Mouse (Mus musculus) granulocyte monocyte progenitor cell, adult 5-6 weeks (primary cell): ENCODE measurements around the gene Olfr1233. TPM values are rescaled to one million over a fixed set of nuclear protein-coding genes. Genes with fewer than 3 reads are reported as not detected.

Source experiments
- ATAC-seq: replicated peaks from 2 replicates; pipeline ENCODE4 v1.8.0; 2016; ENCODE audit warnings: mild to moderate bottlenecking, moderate TSS enrichment, inconsistent platforms; ENCODE audit not compliant: poor library complexity, severe bottlenecking
- total RNA-seq, 2 experiments: library from RNA; stranded (forward) in 1 of 2; stranded (reverse) in 1 of 2; fragments of 200-712, 200-1000 nt in 1 of 2; fragments of >200 nt in 1 of 2; fragmentation: Nextera tagmentation in 1 of 2; gene quantifications; 2 replicates each; pipeline ENCODE4 v1.2.3; 2014 to 2017

Gene Olfr1233
- not detected in 2 replicates for total RNA-seq (2014; fragmentation: Nextera tagmentation)
- not detected in 2 replicates for total RNA-seq (2017)

- no peak for ATAC-seq
These were observed at the start of gene Olfr1233 for GRCm38 (mm10) chr2:89342298-89342697. Gene Olfr1233 (minus strand): TSS chr2:89342398.

- ATAC-seq = no peak
These were observed 22.6 kb upstream of the Olfr1233 start, which contains the start of gene Olfr1234 for GRCm38 (mm10) chr2:89364765-89365164. Gene Olfr1234 (minus strand): TSS chr2:89364865.

GRCm38 (mm10) chr2:89329575-89329974 lies 12.6 kb downstream of the Olfr1233 start, which contains the start of gene Olfr1232:
Gene Olfr1232 (minus strand): TSS chr2:89329675.
- ATAC-seq = no peak

GRCm38 (mm10) chr2:89306974-89307373 lies 35.2 kb downstream of the Olfr1233 start, which contains the start of gene Olfr1231:
Gene Olfr1231 (minus strand): TSS chr2:89307074.
- ATAC-seq = no peak

GRCm38 (mm10) chr2:89297168-89297567 lies 45.0 kb downstream of the Olfr1233 start, which contains the start of gene Olfr1230:
Gene Olfr1230 (minus strand): TSS chr2:89297268.
- ATAC-seq = no peak

GRCm38 (mm10) chr2:89287914-89288313 lies 54.3 kb downstream of the Olfr1233 start, which contains the start of gene Olfr1229:
Gene Olfr1229 (minus strand): TSS chr2:89288014.
- no peak for ATAC-seq

Other genes starting within 250 kb of the Olfr1233 start
- gene Olfr1220, start 235.6 kb downstream of the Olfr1233 start, total RNA-seq (2014; fragmentation: Nextera tagmentation) = not detected in 2 replicates
- gene Olfr1220, start 235.6 kb downstream of the Olfr1233 start, total RNA-seq (2017) = not detected in 2 replicates
- gene Olfr1221, start 225.1 kb downstream of the Olfr1233 start, total RNA-seq (2014; fragmentation: Nextera tagmentation) = not detected in 2 replicates
- not detected in 2 replicates for gene Olfr1221, start 225.1 kb downstream of the Olfr1233 start, total RNA-seq (2017)
- gene Olfr1222, start 209.3 kb downstream of the Olfr1233 start, total RNA-seq (2014; fragmentation: Nextera tagmentation) = not detected in 2 replicates
- not detected in 2 replicates for gene Olfr1222, start 209.3 kb downstream of the Olfr1233 start, total RNA-seq (2017)
- gene Olfr1223, start 190.8 kb downstream of the Olfr1233 start, total RNA-seq (2014; fragmentation: Nextera tagmentation) = not detected in 2 replicates
- gene Olfr1223, start 190.8 kb downstream of the Olfr1233 start, total RNA-seq (2017) = not detected in 2 replicates
- not detected in 2 replicates for gene Olfr1224-ps1, start 178.3 kb downstream of the Olfr1233 start, total RNA-seq (2014; fragmentation: Nextera tagmentation)
- gene Olfr1224-ps1, start 178.3 kb downstream of the Olfr1233 start, total RNA-seq (2017) = not detected in 2 replicates
- not detected in 2 replicates for gene Olfr1225, start 167.7 kb downstream of the Olfr1233 start, total RNA-seq (2014; fragmentation: Nextera tagmentation)
- gene Olfr1225, start 167.7 kb downstream of the Olfr1233 start, total RNA-seq (2017) = not detected in 2 replicates
- gene Olfr1226, start 142.3 kb downstream of the Olfr1233 start, total RNA-seq (2014; fragmentation: Nextera tagmentation) = not detected in 2 replicates
- gene Olfr1226, start 142.3 kb downstream of the Olfr1233 start, total RNA-seq (2017) = not detected in 2 replicates
- gene Olfr1228, start 88.3 kb downstream of the Olfr1233 start, total RNA-seq (2014; fragmentation: Nextera tagmentation) = not detected in 2 replicates
- gene Olfr1228, start 88.3 kb downstream of the Olfr1233 start, total RNA-seq (2017) = not detected in 2 replicates
- gene Olfr1229, start 54.4 kb downstream of the Olfr1233 start, total RNA-seq (2014; fragmentation: Nextera tagmentation) = not detected in 2 replicates
- not detected in 2 replicates for gene Olfr1229, start 54.4 kb downstream of the Olfr1233 start, total RNA-seq (2017)
- not detected in 2 replicates for gene Olfr1230, start 45.1 kb downstream of the Olfr1233 start, total RNA-seq (2014; fragmentation: Nextera tagmentation)
- gene Olfr1230, start 45.1 kb downstream of the Olfr1233 start, total RNA-seq (2017) = not detected in 2 replicates
- not detected in 2 replicates for gene Olfr1231, start 35.3 kb downstream of the Olfr1233 start, total RNA-seq (2014; fragmentation: Nextera tagmentation)
- gene Olfr1231, start 35.3 kb downstream of the Olfr1233 start, total RNA-seq (2017) = not detected in 2 replicates
- gene Olfr1232, start 12.7 kb downstream of the Olfr1233 start, total RNA-seq (2014; fragmentation: Nextera tagmentation) = not detected in 2 replicates
- not detected in 2 replicates for gene Olfr1232, start 12.7 kb downstream of the Olfr1233 start, total RNA-seq (2017)
- not detected in 2 replicates for gene Olfr1234, start 22.5 kb upstream of the Olfr1233 start, total RNA-seq (2014; fragmentation: Nextera tagmentation)
- gene Olfr1234, start 22.5 kb upstream of the Olfr1233 start, total RNA-seq (2017) = not detected in 2 replicates
- gene Olfr1238, start 67.3 kb upstream of the Olfr1233 start, total RNA-seq (2014; fragmentation: Nextera tagmentation) = not detected in 2 replicates
- not detected in 2 replicates for gene Olfr1238, start 67.3 kb upstream of the Olfr1233 start, total RNA-seq (2017)
- gene Olfr1239, start 78.0 kb upstream of the Olfr1233 start, total RNA-seq (2014; fragmentation: Nextera tagmentation) = not detected in 2 replicates
- gene Olfr1239, start 78.0 kb upstream of the Olfr1233 start, total RNA-seq (2017) = not detected in 2 replicates
- gene Olfr1240, start 100.6 kb upstream of the Olfr1233 start, total RNA-seq (2014; fragmentation: Nextera tagmentation) = not detected in 2 replicates
- gene Olfr1240, start 100.6 kb upstream of the Olfr1233 start, total RNA-seq (2017) = not detected in 2 replicates
- gene Olfr1241, start 144.7 kb upstream of the Olfr1233 start, total RNA-seq (2014; fragmentation: Nextera tagmentation) = not detected in 2 replicates
- not detected in 2 replicates for gene Olfr1241, start 144.7 kb upstream of the Olfr1233 start, total RNA-seq (2017)
- gene Olfr1242, start 155.9 kb upstream of the Olfr1233 start, total RNA-seq (2014; fragmentation: Nextera tagmentation) = not detected in 2 replicates
- not detected in 2 replicates for gene Olfr1242, start 155.9 kb upstream of the Olfr1233 start, total RNA-seq (2017)
- gene Olfr1243, start 189.1 kb upstream of the Olfr1233 start, total RNA-seq (2014; fragmentation: Nextera tagmentation) = not detected in 2 replicates
- not detected in 2 replicates for gene Olfr1243, start 189.1 kb upstream of the Olfr1233 start, total RNA-seq (2017)
- not detected in 2 replicates for gene Olfr1245, start 236.0 kb upstream of the Olfr1233 start, total RNA-seq (2014; fragmentation: Nextera tagmentation)
- gene Olfr1245, start 236.0 kb upstream of the Olfr1233 start, total RNA-seq (2017) = not detected in 2 replicates